Mouse (Mus musculus) c-Kit-positive CD71-positive TER-119-positive erythroid progenitor cells, embryonic 14.5 days (primary cell): ENCODE measurements around the gene Golim4.

ENCODE experiments used
- DNase-seq: peaks from one replicate; pipeline ENCODE4 v3.0.0-alpha.2; 2013; ENCODE audit warnings: low spot score

The Golim4 gene

GRCm38 (mm10) chr3:75925123-75925522 lies 31.6 kb downstream of the Golim4 start:
- no peak for DNase-seq

GRCm38 (mm10) chr3:75917770-75918503 lies 38.8 kb downstream of the Golim4 start:
- DNase-seq: peak; percentile 87

GRCm38 (mm10) chr3:75912786-75913185 lies 44.0 kb downstream of the Golim4 start:
- no peak for DNase-seq

GRCm38 (mm10) chr3:75910768-75911167 lies 46.0 kb downstream of the Golim4 start:
- DNase-seq: no peak

GRCm38 (mm10) chr3:75910257-75910656 lies 46.5 kb downstream of the Golim4 start:
- DNase-seq: peak; percentile 52

GRCm38 (mm10) chr3:75901903-75902598 lies 54.7 kb downstream of the Golim4 start:
- DNase-seq: no peak

- DNase-seq: no peak
Observed at GRCm38 (mm10) chr3:75895075-75895474, 61.7 kb downstream of the Golim4 start.

- DNase-seq: no peak
Observed at GRCm38 (mm10) chr3:75891581-75891980, 65.2 kb downstream of the Golim4 start.

GRCm38 (mm10) chr3:75889323-75889722 lies 67.4 kb downstream of the Golim4 start:
- DNase-seq: no peak

- no peak for DNase-seq
Observed at GRCm38 (mm10) chr3:75881582-75881981, 75.2 kb downstream of the Golim4 start.

- DNase-seq: no peak
Observed at GRCm38 (mm10) chr3:75879269-75879668, 77.5 kb downstream of the Golim4 start.

GRCm38 (mm10) chr3:75868886-75869285 lies 87.9 kb downstream of the Golim4 start:
- DNase-seq: no peak

- DNase-seq: no peak
Observed at GRCm38 (mm10) chr3:75864203-75864602, 92.5 kb downstream of the Golim4 start.

- peak; percentile 34 for DNase-seq
Observed at GRCm38 (mm10) chr3:75861677-75862076, 95.1 kb downstream of the Golim4 start.

GRCm38 (mm10) chr3:75860760-75861159 lies 96.0 kb downstream of the Golim4 start:
- no peak for DNase-seq

GRCm38 (mm10) chr3:75835286-75835967 lies 121.3 kb downstream of the Golim4 start:
- DNase-seq: no peak

- DNase-seq: no peak
Observed at GRCm38 (mm10) chr3:75834827-75835226, 121.9 kb downstream of the Golim4 start.
